Mouse (Mus musculus): ENCODE results near the gene Bcr. TPM values are rescaled to one million over a fixed set of nuclear protein-coding genes. Genes with fewer than 3 reads are reported as not detected.

The Bcr gene
- polyA plus RNA-seq, 1 experiment from 2014 or later = 5.6 TPM

DNA sequence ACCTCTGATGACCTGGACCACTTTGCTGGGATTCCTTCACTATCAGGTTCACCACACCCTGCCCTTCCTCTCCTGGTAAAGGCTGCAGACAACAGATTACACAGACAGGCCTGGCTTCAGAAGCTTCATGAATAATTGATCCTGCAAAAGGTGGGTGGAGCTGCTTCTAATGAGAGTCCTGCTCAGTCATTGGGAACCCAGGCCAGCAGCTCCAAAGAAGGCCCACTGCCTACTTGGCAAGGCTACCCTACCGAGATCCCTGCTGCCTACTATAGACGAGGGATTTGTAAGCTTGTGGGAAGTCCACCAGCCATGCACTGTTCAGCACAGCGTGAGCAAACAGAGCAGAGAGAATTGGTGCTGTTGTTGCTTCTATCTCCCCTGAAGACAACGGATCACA is 4.1 kb upstream of the Bcr start:
- no peak for DNase-seq (ENCODE audit: low spot score)

DNA sequence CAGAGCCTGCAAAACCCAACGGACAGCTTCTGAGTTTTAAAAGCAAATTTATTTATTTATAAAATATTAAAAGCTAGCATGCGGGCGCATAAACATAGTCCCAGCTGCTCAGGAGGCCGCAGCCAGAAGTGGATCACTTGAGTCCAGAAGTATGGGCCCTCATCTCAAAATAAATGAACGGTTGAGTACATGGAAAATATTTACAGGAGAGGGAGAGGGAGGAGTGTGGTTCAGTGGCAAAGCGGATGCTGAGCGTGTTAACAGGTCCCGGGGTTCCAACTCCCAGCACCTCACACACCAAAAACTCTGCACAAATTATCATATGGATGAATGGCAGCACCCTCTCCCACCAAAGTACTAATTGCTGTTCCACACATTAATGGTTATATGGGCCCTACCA is 2.1 kb upstream of the Bcr start:
- no peak for DNase-seq (ENCODE audit: low spot score)

DNA sequence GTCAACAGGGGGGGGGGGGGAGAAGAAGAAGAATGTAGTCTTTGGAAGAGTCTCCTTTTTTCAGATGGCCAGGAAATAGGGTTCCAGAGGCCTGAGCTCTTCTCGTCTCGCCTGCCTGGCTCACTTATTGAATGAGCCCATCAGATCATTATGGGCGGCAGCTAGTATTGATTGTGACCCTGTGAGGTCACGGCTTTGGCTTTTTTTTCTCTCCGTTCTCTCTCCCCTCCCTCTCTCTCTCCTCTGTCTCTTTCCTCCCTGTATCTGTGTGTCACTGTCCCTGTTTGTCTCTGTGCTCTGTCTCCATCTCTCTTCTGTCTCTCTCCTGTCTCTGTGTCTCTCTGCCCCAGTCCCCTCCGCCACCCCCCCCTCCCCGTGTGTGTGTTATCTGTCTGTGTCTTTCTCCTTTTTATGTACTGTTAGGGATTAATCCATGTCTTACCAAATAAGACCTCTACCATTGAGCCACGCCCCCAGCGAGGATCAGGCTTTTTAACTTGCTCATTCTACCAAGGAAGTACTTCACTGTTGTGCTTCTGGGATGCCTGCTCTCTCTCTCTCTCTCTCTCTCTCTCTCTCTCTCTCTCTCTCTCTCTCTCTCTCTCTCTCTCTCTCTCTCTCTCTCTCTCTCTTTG is 1.5 kb upstream of the Bcr start:
- peak; percentile 37 for DNase-seq (ENCODE audit: low spot score)

DNA sequence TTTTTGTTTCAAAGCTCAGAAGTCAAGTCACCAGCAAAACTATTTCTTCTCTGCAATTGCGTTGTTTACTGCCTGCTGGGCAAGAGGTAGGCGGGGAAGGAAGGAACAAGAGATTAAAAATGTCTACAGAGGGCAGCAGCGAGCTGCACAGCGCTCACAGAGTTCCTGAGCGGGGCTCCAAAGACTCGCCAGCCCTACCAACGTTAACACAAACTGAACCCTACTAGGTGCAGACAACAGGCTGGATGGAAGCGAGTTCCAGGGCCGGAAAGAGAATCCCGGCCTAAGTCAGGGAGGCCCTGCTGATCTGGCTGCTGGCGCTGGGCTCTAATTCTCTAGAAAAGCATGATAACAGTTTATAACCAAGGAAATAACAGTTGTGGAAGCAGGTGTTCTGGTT is 996 bp upstream of the Bcr start:
- DNase-seq (ENCODE audit: low spot score) = peak; percentile 80

DNA sequence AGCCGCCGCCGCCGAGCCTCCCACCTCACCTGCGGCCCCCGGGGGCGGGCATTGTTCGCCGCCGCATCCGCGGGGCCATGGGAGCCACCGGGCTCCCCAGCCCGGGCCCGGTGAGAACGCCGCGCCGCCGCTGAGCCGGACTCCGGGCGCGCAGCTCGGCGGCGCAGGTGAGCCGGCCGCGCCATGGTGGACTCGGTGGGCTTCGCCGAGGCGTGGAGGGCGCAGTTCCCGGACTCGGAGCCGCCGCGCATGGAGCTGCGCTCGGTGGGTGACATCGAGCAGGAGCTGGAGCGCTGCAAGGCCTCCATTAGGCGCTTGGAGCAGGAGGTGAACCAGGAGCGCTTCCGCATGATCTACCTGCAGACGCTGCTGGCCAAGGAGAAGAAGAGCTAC is 447 bp downstream of the Bcr start:
- peak; percentile 37 for DNase-seq (ENCODE audit: low spot score)

- no peak for DNase-seq (ENCODE audit: low spot score)
Observed at GRCm38 (mm10) chr10:75061341-75062188, 1.2 kb downstream of the Bcr start.

GRCm38 (mm10) chr10:75062189-75062561 is 1.8 kb downstream of the Bcr start:
- peak; percentile 14 for DNase-seq (ENCODE audit: low spot score)

- DNase-seq (ENCODE audit: low spot score) = peak; percentile 23
Observed at GRCm38 (mm10) chr10:75062621-75063020, 2.2 kb downstream of the Bcr start.

GRCm38 (mm10) chr10:75063301-75063965 is 3.0 kb downstream of the Bcr start:
- no peak for DNase-seq (ENCODE audit: low spot score)

DNA sequence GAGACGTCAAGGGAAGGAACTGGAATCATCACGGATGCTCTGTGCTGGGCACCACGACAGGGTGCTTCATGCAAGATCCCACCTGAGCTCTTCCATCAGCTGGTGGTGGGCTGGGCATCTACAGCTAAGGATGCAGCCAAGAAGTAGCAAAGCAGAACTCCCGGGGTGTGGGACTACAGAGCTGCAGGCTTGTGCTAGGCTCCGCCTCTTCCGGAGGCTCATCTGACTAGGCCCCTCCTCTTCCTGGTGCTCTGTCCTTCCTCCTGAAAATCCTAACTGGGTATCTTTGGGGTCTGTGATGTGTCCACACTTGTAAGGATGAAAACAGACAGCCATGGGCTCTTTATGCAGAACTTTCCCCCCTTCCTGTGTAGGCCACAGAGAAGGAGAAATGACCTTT is 5.3 kb downstream of the Bcr start:
- DNase-seq (ENCODE audit: low spot score) = no peak

DNA sequence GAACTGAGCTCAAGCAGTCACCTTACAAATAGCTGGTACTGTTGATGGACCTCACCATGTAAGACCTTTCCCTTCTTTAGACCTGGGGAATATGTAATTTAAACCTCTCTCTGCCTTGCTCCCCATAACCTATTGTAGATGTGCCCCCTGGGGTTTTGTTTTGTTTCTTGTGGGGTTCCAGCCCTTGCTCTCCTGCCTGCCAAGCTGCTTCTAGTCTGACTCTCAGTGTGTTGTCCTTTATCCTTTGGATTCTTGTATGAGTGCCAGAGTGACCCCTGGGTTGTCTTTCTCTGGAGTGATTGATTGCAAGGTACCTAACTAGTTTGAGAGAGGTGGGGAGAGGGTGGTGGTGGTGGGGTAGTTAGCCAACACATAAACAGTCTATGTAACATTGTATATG is 7.1 kb downstream of the Bcr start:
- DNase-seq (ENCODE audit: low spot score) = no peak

DNA sequence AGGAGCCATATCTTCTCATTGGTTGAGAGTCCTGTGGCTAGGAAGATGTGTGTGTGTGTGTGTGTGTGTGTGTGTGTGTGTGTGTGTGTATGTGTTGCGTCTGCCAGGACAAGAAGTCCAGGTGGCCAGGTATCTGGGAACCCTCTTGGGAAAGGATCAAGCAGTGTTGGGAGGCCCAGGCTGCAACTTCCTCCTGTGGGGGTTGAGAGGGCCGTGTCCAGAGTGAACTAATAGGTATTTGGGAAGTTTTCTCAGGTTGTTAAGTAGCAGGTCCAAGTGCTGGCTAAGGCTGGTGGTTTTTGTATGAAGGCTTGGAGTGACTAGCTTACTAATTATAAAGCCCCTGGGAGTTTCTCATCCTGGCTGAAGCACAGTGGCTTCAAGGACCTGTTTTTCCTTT is 7.7 kb downstream of the Bcr start:
- no peak for DNase-seq (ENCODE audit: low spot score)

GRCm38 (mm10) chr10:75068624-75069328 is 8.4 kb downstream of the Bcr start:
- DNase-seq (ENCODE audit: low spot score) = no peak

DNA sequence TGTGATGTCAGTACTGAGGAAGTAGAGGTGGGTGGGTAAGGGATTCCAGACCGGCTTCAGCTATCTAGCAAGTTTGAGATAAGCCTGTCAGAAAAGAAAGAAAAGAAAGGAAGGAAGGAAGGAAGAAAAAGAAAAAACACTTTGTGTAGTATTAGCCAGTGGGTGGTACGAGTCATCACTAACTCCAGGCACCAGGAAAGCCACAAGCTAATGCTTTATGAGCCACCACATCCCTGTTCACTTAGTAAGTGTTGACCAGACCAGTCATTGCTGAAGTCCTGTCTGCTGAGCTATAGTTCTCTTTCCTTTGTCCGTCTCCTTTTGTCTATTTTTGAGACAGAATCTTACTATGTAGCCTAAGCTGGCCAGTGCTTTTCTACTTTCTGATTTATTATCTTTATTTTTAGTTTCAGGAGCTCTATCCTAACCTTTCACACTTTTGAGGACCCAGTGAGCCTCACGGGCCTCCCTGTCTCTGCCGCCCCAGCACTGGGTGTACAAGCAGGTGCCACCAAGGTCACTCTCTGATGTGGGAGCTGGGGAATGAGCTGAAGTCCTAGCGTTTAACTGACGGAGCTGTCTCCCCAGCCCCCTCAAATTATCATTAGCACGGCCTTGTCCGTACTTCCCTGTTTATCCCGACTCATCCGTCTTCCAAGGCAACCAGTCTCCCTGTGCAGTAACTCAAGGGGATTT is 10.0 kb downstream of the Bcr start:
- no peak for DNase-seq (ENCODE audit: low spot score)

DNA sequence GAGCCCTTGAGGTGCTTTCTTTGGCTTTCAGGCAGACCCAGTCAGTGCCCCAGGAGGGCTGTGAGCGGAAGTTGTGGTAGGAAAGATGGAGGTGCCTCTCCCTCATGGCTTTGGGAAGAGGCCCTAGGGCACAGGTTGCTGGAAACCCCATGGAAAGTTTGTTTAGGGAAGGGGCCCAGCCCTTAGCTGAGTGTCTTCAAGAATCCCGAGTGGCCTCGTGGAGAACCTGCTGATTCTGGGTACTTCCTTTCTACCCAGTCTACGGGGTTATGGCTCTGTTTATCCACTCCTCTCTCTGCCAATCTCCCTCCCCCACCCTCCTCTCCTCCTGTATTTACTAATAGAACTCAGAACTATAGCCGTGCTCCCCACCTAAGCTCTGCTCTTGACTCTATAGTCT is 15.3 kb downstream of the Bcr start:
- no peak for DNase-seq (ENCODE audit: low spot score)

DNA sequence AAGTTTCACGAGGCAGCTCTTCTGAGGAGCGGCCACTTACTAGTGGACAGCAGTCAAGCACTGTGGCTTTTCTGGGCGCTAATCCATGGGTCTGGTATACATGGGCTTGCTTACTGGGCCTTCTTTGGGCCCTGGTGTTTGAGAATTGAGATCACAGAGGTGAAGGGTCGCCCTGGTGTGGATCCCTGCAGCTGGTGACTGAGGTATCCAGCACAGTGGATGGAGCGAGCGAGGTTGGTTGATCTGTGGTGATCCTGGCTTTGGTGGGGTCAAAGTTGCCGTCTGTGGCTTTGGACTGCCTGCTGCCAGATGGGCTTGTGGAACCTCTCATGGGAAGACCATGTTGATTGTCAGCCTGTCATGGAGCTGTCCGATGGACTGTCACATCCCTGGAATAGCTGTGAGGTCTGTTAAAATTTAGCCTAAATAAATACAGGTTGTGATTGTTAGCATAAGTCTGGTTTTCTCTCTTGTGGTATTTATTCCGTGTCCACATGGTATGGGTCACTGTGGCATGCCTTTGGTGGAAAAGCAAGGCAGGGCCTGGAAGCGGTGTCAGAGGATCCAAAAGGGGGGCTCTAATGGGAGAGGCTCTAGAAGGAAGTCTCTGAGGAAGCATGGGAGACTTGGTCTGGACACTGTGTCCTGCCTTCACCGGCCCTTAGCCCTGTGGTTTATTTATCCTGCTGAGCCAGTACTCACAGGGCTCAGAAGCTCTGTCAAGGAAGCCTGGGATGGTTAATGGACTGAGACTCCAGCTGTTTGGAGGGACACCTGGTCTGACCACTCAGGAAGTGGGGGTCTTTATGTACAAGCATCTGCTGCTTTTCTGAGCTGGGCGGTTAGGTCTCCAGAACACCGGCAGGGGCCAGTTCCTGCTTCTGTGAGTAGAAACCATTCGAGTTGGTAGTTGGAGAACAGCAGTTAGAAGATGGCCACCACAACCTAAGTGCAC is 18.1 kb downstream of the Bcr start:
- peak; percentile 30 for DNase-seq (ENCODE audit: low spot score)

GRCm38 (mm10) chr10:75085330-75085729 is 24.9 kb downstream of the Bcr start:
- DNase-seq (ENCODE audit: low spot score) = no peak

- no peak for DNase-seq (ENCODE audit: low spot score)
Observed at GRCm38 (mm10) chr10:75088471-75088870, 28.1 kb downstream of the Bcr start.

- no peak for DNase-seq (ENCODE audit: low spot score)
Observed at GRCm38 (mm10) chr10:75091478-75092152, 31.2 kb downstream of the Bcr start.

Data from thymus, postnatal 0 days (tissue).